In genomic region chr2:11899698-11900660, GRCm38 (mm10) we compare ENCODE assay signal across 31 mouse cellular contexts.
A peak's percentile ranks its signal among the peaks of the same experiment; 100 is the strongest.
DNase-seq lines count a peak whose midpoint lies in the region; ATAC-seq and TF ChIP-seq lines count a peak whose summit lies in the region.
"Had no signal": no experiment of that assay in that cellular context is flagged by ENCODE, and none has a peak within 500 bp of the region (broad histone marks: within the 10 kb centered on the region; RNA-seq: fewer than 3 reads in every experiment).

No protein-coding gene starts in this region.

- H3K27ac ChIP-seq in kidney, postnatal 0 days = no peak overlapping the region; the same call in 1 of the 2 replicates
- H3K27ac ChIP-seq: embryonic facial prominence, embryonic 13.5 days; forebrain, embryonic 10.5 days; forebrain, embryonic 15.5 days; hindbrain, embryonic 12.5 days; limb, embryonic 12.5 days; liver, embryonic 15.5 days; lung, embryonic 15.5 days; macrophage; midbrain, embryonic 13.5 days; neural tube, embryonic 15.5 days had no signal

- TF ChIP-seq CTCF in kidney, postnatal 0 days (IDR thresholded peaks at IDR 0.05; ENCODE audit: low read depth) = no peak

- no peaks in the 10 kb centered on the region for H3K27me3 ChIP-seq in kidney, postnatal 0 days (ENCODE audit: insufficient read depth, low read length)
- H3K27me3 ChIP-seq: CH12.LX; embryonic facial prominence, embryonic 13.5 days; forebrain, embryonic 15.5 days; hindbrain, embryonic 12.5 days; limb, embryonic 12.5 days; liver, embryonic 15.5 days; lung, embryonic 15.5 days; midbrain, embryonic 13.5 days; neural tube, embryonic 15.5 days had no signal

- peak; percentile 5 for DNase-seq in embryo, embryonic 10 days (ENCODE audit: low spot score)
- no peak for DNase-seq in embryo, embryonic 9.5 days (ENCODE audit: extremely low spot score)
- peak; percentile 6 for DNase-seq in kidney, adult 8-10 months
- DNase-seq in kidney, adult 11 months = no peak
- DNase-seq in R1 (ENCODE audit: low read depth, low spot score) = peak; percentile 9
- DNase-seq in kidney, postnatal 0 days (ENCODE audit: low spot score) = peak; percentile 68
- no peak for DNase-seq in ovary, adult 18-20 months (ENCODE audit: low spot score)
- DNase-seq in left cerebral cortex, postnatal 10 days (ENCODE audit: extremely low spot score in 1 of 2, low spot score in 2 of 2) = no peak
- DNase-seq: adrenal gland, postnatal 10 days; cerebellum, adult 8-10 months; cerebellum, postnatal 25 days; embryo, embryonic 11 days; gastrocnemius, postnatal 36 days; heart, adult 18-20 months; heart, postnatal 36 days; right cerebral cortex, adult 18-20 months; spleen, adult 18-20 months; thymus, adult 2 months; thymus, postnatal 36 days had no signal

- ATAC-seq in kidney, postnatal 0 days (replicated peaks; ENCODE audit: low FRiP score, low read depth) = peak; percentile 79
- ATAC-seq: forebrain, embryonic 15.5 days; midbrain, embryonic 13.5 days had no signal

- WGBS in kidney, postnatal 0 days = 32% methylated on average over 11 of the region's 11 CpGs

- no peaks in the 10 kb centered on the region for H3K36me3 ChIP-seq in kidney, postnatal 0 days (ENCODE audit: insufficient read depth, low read length)
- H3K36me3 ChIP-seq: embryonic facial prominence, embryonic 13.5 days; forebrain, embryonic 10.5 days; forebrain, embryonic 15.5 days; hindbrain, embryonic 12.5 days; limb, embryonic 12.5 days; liver, embryonic 15.5 days; lung, embryonic 15.5 days; midbrain, embryonic 13.5 days; neural tube, embryonic 15.5 days had no signal

- no peaks in the 10 kb centered on the region for H3K4me1 ChIP-seq in kidney, postnatal 0 days (replicated peaks; ENCODE audit: insufficient read depth, low read length)
- H3K4me1 ChIP-seq: embryonic facial prominence, embryonic 13.5 days; forebrain, embryonic 10.5 days; forebrain, embryonic 15.5 days; hindbrain, embryonic 12.5 days; limb, embryonic 12.5 days; liver, embryonic 15.5 days; lung, embryonic 15.5 days; midbrain, embryonic 13.5 days; neural tube, embryonic 15.5 days had no signal

- no peaks in the 10 kb centered on the region for H3K9me3 ChIP-seq in kidney, postnatal 0 days (replicated peaks; ENCODE audit: low read length)
- H3K9me3 ChIP-seq: embryonic facial prominence, embryonic 13.5 days; forebrain, embryonic 15.5 days; hindbrain, embryonic 12.5 days; limb, embryonic 12.5 days; liver, embryonic 15.5 days; lung, embryonic 15.5 days; midbrain, embryonic 13.5 days; neural tube, embryonic 15.5 days had no signal

- intact Hi-C loops in left cerebral cortex, postnatal 10 days (cut with DNase I) = no loop called here

- no peak overlapping the region for H3K4me2 ChIP-seq in kidney, postnatal 0 days (ENCODE audit: low read length)
- H3K4me2 ChIP-seq: embryonic facial prominence, embryonic 13.5 days; forebrain, embryonic 15.5 days; heart, embryonic 11.5 days; hindbrain, embryonic 12.5 days; limb, embryonic 12.5 days; liver, embryonic 15.5 days; lung, embryonic 15.5 days; midbrain, embryonic 13.5 days; neural tube, embryonic 15.5 days had no signal

- H3K9ac ChIP-seq in kidney, postnatal 0 days (ENCODE audit: low read depth, low read length) = no peak overlapping the region
- H3K9ac ChIP-seq: embryonic facial prominence, embryonic 13.5 days; forebrain, embryonic 15.5 days; hindbrain, embryonic 12.5 days; limb, embryonic 12.5 days; liver, embryonic 15.5 days; lung, embryonic 15.5 days; midbrain, embryonic 13.5 days; neural tube, embryonic 15.5 days had no signal

- H3K4me3 ChIP-seq in kidney, postnatal 0 days (replicated peaks; ENCODE audit: low read depth, low read length) = no peak overlapping the region
- H3K4me3 ChIP-seq: embryonic facial prominence, embryonic 13.5 days; forebrain, embryonic 10.5 days; forebrain, embryonic 15.5 days; hindbrain, embryonic 12.5 days; limb, embryonic 12.5 days; liver, embryonic 15.5 days; lung, embryonic 15.5 days; midbrain, embryonic 13.5 days; neural tube, embryonic 15.5 days had no signal

Comparison
In these comparisons a context has a peak if more than half of its experiments do, and no peak if none do; other contexts are left out.
1. DNase-seq: peak in embryo, embryonic 10 days (single experiment), kidney, adult 8-10 months (2 of 2), R1 (single experiment) and kidney, postnatal 0 days (single experiment); none in embryo, embryonic 9.5 days (single experiment), kidney, adult 11 months (single experiment), ovary, adult 18-20 months (single experiment) and left cerebral cortex, postnatal 10 days (0 of 2).